Mouse (Mus musculus): ENCODE measurements around the gene Igsf21. TPM values are rescaled to one million over a fixed set of nuclear protein-coding genes. Genes with fewer than 3 reads are reported as not detected.
A peak's percentile ranks its signal among the peaks of the same experiment; 100 is the strongest.

Gene Igsf21
- total and polyA plus RNA-seq, 2 experiments from 2014 or later: 78.5 to 117 TPM

- H3K9me3 ChIP-seq (ENCODE audit: low read length): no peaks in the 10 kb centered on the region
- H3K4me2 ChIP-seq (ENCODE audit: low read depth): no peak overlapping the region
- H3K27me3 ChIP-seq (ENCODE audit: insufficient read depth, low read length): no peaks in the 10 kb centered on the region
- H3K4me1 ChIP-seq (ENCODE audit: insufficient read depth): peaks cover 20% of the 10 kb centered on the region
- no peak overlapping the region for H3K4me3 ChIP-seq (ENCODE audit: low read depth, low read length)
- no peak for TF ChIP-seq CTCF (IDR thresholded peaks at IDR 0.05; ENCODE audit: low read depth)
- no peak overlapping the region for H3K27ac ChIP-seq (ENCODE audit: low read depth, low read length)
- WGBS: 25% methylated on average over 22 of the region's 22 CpGs
- DNase-seq (peak; percentile 52), ATAC-seq (peak; percentile 35; the same call in 1 of the 2 replicates)
- no peak overlapping the region for H3K9ac ChIP-seq
- H3K36me3 ChIP-seq (ENCODE audit: insufficient read depth): no peaks in the 10 kb centered on the region
Measured at GRCm38 (mm10) chr4:140220326-140221093, 26.1 kb downstream of the Igsf21 start.

GRCm38 (mm10) chr4:140218853-140219852 lies 27.4 kb downstream of the Igsf21 start:
- Histone ChIP-seq H3K9ac (no peak overlapping the region), H3K4me3 (ENCODE audit: low read depth, low read length) (no peak overlapping the region), H3K27ac (ENCODE audit: low read depth, low read length) (peak overlapping the region; percentile 55; the same call in 1 of the 2 replicates), H3K27me3 (ENCODE audit: insufficient read depth, low read length) (no peaks in the 10 kb centered on the region), H3K36me3 (ENCODE audit: insufficient read depth) (no peaks in the 10 kb centered on the region), H3K4me1 (ENCODE audit: insufficient read depth) (peaks cover 20% of the 10 kb centered on the region), H3K9me3 (ENCODE audit: low read length) (no peaks in the 10 kb centered on the region), H3K4me2 (ENCODE audit: low read depth) (no peak overlapping the region)
- TF ChIP-seq CTCF (IDR thresholded peaks at IDR 0.05; ENCODE audit: low read depth): no peak
- peak; percentile 57 for ATAC-seq
- DNase-seq: peak; percentile 49
- 48% methylated on average over 17 of the region's 17 CpGs for WGBS

GRCm38 (mm10) chr4:140218384-140218783 lies 28.2 kb downstream of the Igsf21 start:
- H3K27me3 ChIP-seq (ENCODE audit: insufficient read depth, low read length): no peaks in the 10 kb centered on the region
- no peak for TF ChIP-seq CTCF (IDR thresholded peaks at IDR 0.05; ENCODE audit: low read depth)
- 21% methylated on average over 5 of the region's 5 CpGs for WGBS
- peak overlapping the region; percentile 55; the same call in 1 of the 2 replicates for H3K27ac ChIP-seq (ENCODE audit: low read depth, low read length)
- no peak overlapping the region for H3K4me2 ChIP-seq (ENCODE audit: low read depth)
- ATAC-seq: peak; percentile 80
- H3K9ac ChIP-seq: no peak overlapping the region
- peak; percentile 60 for DNase-seq
- H3K36me3 ChIP-seq (ENCODE audit: insufficient read depth): no peaks in the 10 kb centered on the region
- peaks cover 20% of the 10 kb centered on the region for H3K4me1 ChIP-seq (ENCODE audit: insufficient read depth)
- H3K9me3 ChIP-seq (ENCODE audit: low read length): no peaks in the 10 kb centered on the region
- H3K4me3 ChIP-seq (ENCODE audit: low read depth, low read length): no peak overlapping the region

GRCm38 (mm10) chr4:140217934-140218333 lies 28.6 kb downstream of the Igsf21 start:
- ATAC-seq (peak; percentile 42), DNase-seq (peak; percentile 58)
- WGBS: 25% methylated on average over 8 of the region's 8 CpGs
- Histone ChIP-seq H3K9me3 (ENCODE audit: low read length) (no peaks in the 10 kb centered on the region), H3K27me3 (ENCODE audit: insufficient read depth, low read length) (no peaks in the 10 kb centered on the region), H3K36me3 (ENCODE audit: insufficient read depth) (no peaks in the 10 kb centered on the region), H3K4me1 (ENCODE audit: insufficient read depth) (peaks cover 20% of the 10 kb centered on the region), H3K9ac (no peak overlapping the region), H3K4me3 (ENCODE audit: low read depth, low read length) (no peak overlapping the region), H3K27ac (ENCODE audit: low read depth, low read length) (0 out of 2 replicates have a peak overlapping the region, but pooled peaks have one; percentile 15), H3K4me2 (ENCODE audit: low read depth) (no peak overlapping the region)
- no peak for TF ChIP-seq CTCF (IDR thresholded peaks at IDR 0.05; ENCODE audit: low read depth)

GRCm38 (mm10) chr4:140216096-140216495 lies 30.5 kb downstream of the Igsf21 start:
- H3K27ac ChIP-seq (ENCODE audit: low read depth, low read length): no peak overlapping the region
- ATAC-seq (no peak), DNase-seq (no peak)
- H3K4me2 ChIP-seq (ENCODE audit: low read depth): no peak overlapping the region
- H3K4me3 ChIP-seq (ENCODE audit: low read depth, low read length): no peak overlapping the region
- TF ChIP-seq CTCF (IDR thresholded peaks at IDR 0.05; ENCODE audit: low read depth): no peak
- 79% methylated on average over 8 of the region's 8 CpGs for WGBS
- no peaks in the 10 kb centered on the region for H3K27me3 ChIP-seq (ENCODE audit: insufficient read depth, low read length)
- H3K4me1 ChIP-seq (ENCODE audit: insufficient read depth): peaks cover 19% of the 10 kb centered on the region
- no peaks in the 10 kb centered on the region for H3K36me3 ChIP-seq (ENCODE audit: insufficient read depth)
- no peak overlapping the region for H3K9ac ChIP-seq
- H3K9me3 ChIP-seq (ENCODE audit: low read length): no peaks in the 10 kb centered on the region

- no peaks in the 10 kb centered on the region for H3K9me3 ChIP-seq (ENCODE audit: low read length)
- ATAC-seq: no peak
- no peak overlapping the region for H3K9ac ChIP-seq
- 71% methylated on average over 9 of the region's 9 CpGs for WGBS
- H3K4me1 ChIP-seq (ENCODE audit: insufficient read depth): peaks cover 11% of the 10 kb centered on the region
- no peak for TF ChIP-seq CTCF (IDR thresholded peaks at IDR 0.05; ENCODE audit: low read depth)
- H3K36me3 ChIP-seq (ENCODE audit: insufficient read depth): no peaks in the 10 kb centered on the region
- no peak overlapping the region for H3K27ac ChIP-seq (ENCODE audit: low read depth, low read length)
- no peaks in the 10 kb centered on the region for H3K27me3 ChIP-seq (ENCODE audit: insufficient read depth, low read length)
- H3K4me3 ChIP-seq (ENCODE audit: low read depth, low read length): no peak overlapping the region
- no peak for DNase-seq
- no peak overlapping the region for H3K4me2 ChIP-seq (ENCODE audit: low read depth)
Measured at GRCm38 (mm10) chr4:140215205-140215604, 31.4 kb downstream of the Igsf21 start.

Measured in forebrain, postnatal 0 days (tissue).